Mouse (Mus musculus) lung, postnatal 10 days (tissue): ENCODE data around the gene Morn1.
"Not testable (repeated sequence)": the region's sequence is repeated elsewhere in the genome, so short reads cannot be mapped to it uniquely, and the experiment has no call there.

Source experiments
- DNase-seq: peaks from one replicate; pipeline ENCODE4 v3.0.0; 2021

The Morn1 gene

DNA sequence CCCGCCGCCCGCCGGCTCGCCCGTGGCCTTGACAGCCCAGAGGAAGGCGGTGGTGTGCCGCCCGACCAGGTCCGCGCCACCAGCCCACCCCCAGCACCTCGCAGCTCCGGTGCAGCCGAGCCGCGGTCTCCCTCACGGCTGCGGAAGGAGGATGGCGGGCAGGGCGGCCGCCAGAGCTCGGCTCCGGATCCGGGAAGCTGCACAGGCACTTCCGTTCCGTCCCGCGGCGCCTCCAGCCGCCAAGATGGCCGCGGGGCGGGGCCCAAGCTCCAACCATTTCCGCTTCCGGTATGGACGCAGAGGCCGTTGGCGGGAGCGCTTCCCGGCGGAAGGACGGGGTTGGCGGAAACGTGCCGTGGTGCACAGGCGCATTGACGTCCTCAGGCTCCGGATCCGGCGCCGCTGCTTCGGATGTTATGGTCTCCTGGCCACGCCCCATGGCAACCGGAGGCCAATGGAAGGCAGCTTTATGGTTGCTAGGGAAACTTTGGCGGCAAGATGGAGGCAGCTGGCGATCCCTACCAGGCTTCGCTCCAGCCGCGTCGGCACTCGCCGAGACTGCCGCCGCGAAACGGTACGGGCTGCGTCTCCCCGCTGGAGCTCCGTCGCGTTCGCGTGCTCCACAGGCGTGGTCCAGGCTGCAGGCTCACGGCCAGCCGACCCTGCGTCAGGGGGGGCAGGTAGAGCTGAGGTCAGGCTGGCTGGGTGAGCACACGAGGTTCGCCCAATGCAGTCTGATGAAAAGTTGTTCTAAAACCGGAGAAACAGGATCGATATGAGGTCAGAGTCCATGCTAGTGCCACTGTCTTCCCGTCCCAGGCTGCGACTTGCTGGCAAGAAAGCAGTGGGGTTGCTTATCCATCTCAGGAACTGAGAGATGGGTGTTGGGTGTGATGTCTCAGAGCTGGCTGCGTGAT is at the start of gene Morn1, which contains the start of gene Rer1:
Gene Morn1 (plus strand): TSS at position 470 of the 917 bp plus-strand sequence.
Gene Rer1 (minus strand): TSS at position 275 of the 917 bp plus-strand sequence.
- DNase-seq: peak; percentile 100

DNA sequence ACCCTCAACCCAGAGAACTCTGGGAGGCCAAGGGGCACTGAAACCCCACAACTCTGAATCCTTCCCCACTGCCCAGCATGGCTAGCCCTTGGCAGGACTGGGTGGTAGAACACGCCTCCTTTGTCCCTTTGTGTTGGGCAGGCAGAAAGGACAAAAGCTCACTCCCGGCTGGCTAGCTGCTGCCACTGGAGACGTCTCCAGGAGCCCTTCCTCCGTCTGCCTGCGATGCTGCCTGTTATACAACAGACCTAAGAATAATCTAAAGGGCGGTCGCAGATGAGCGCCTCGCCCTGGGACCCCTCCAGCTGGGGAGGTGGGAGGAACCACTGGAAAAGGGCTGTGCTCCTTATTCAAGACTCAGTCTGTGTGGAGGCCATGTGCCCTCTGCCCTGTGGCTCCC is 46.2 kb upstream of the Morn1 start:
- no peak for DNase-seq

DNA sequence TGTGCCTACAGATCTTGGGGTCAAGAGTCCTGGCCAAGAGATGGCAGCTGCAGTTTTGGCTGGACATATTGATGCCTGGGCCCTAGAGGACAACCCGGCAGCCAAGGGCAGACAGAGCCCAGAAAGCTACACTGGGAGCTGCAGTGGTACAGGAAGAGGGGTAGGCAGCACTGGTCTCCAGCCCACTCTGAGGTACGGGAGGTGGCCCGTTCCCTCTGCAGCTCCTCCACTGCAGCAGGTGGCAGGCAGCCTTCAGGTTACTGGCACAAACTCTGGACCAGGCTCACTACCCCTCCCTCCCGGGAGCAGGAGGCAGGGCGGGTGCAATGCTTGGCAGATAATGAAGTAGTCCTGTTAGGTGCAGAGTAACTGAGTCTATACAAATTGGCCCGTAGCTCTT is 45.7 kb upstream of the Morn1 start:
- DNase-seq: no peak

DNA sequence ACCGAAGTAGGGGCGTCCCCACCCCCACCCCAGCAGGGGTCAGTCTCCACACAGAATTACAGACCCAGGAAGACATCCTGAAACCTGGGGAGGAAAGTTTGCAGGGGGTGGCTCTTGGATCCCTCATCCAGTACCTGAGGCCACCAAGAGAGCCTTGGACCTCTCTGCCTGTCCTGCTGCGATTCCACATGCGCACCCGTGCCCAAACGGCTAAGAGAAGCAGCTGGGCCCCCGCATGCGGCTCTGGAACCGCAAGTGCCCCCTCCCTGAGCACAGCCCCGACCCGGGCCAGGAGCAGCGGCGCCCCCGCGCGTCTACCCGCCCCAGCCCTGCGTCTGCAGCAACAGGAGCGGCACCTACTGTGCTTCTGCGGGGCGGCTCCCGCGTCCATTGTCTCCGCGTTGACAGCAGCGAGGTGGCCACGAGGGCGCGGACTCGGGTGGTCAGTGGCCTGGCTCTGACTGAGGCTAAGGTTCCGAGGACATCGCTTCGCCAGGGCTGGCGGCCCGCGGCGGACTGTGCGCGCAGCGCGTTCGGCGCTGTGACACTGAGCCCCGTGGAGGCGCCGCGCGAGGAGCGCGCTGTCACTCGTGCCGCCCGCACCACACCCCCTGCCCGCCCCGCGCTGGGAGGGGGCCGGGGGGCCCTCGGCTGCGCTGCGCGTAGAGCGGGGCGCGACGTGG is 43.6 kb upstream of the Morn1 start:
- DNase-seq: no peak

DNA sequence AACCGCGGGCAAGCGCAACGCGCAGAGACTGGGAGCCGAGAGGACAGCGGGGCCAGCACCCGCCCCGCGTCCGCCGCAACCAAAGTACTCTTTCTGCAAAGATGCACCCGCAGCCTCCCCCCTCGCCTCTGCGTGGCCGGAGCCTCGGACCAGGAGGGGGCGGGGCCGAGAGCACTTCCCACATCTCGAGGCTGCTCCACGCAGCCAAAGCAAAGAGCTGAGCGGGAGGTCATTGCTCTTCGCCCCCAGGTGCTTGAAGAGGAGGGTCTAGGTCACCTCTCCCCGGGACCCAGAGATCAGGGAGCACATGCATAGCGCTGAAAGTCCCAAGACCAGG is 43.1 kb upstream of the Morn1 start:
- no peak for DNase-seq

DNA sequence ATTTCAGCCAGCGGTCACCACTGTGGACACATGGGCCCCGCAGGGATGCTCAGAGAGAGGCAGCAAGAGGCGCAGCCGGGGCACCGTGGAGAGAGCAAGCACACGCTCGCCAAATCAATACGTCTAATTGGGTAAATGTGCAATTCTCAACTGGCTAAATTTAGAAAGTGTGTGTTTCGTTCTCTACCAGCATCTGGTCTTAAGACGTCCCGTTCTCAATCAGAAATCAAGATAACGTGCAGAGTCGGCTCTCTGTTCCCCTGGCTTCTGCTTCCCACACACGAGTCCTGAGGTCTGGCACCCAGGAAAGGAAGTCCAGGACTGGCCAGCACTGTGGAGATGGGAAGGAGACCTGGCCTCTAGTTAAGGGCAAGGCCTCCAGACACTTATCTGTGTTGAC is 39.7 kb upstream of the Morn1 start:
- DNase-seq: no peak

DNA sequence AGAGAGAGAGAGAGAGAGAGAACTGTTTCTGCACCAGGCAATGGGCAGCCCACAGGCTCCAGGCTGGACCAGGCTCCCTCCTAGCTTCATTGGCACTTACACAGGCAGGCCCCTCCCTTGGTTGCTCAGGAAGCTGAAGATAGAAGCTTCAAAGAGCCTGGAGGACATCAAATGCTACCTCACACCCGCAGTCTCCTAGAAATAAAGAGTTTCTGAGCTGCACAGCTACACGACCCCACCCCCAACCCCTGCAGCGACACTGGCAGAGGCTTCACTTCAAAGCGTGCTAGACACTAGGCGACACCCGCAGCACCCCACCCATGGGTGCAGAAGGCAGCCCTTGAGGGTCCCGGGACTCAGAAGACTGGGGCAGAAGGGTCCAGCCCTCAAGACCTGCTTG is 36.3 kb upstream of the Morn1 start:
- no peak for DNase-seq

DNA sequence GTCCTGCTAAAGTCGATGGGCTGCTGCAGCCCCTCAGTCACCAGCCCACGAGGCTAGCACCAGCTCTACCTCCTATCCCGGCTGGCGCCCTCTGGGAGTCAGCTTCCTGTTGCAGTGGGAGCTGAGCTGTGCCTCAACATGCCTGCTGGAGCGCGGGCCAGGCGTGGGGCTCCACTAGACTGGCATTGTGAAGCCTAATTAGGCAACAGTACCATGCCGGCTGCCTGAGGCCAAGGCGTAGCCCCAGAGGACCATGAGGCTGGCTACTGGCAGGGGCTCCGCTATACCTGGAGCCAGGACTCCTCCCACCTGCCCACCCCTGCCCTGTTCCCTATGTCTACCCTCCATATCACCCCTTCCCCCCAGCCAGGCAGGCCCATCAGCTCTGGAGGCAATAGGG is 29.7 kb upstream of the Morn1 start, which contains the start of gene Plch2:
Gene Plch2 (minus strand): TSS at position 61 of the 400 bp plus-strand sequence.
- no peak for DNase-seq

DNA sequence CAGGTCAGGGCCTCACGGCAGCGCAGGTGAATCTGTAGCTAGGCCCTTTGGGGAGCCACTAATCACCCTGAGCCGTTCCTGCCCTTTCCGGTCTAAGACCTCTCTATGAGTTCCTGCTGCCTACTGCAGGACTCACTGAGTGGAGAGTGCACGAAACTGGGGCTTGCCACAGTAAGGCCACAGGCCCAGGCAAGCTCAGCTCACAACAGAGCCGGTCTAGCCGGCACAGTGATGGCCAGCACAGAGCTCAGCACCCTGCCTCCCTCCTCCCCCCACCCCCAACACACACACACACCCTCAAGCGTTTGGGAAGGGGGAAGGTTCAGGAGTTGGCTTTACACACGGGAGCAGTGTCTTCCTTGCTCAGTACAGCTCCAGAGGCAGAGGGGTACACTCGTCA is 28.1 kb upstream of the Morn1 start:
- DNase-seq: no peak

DNA sequence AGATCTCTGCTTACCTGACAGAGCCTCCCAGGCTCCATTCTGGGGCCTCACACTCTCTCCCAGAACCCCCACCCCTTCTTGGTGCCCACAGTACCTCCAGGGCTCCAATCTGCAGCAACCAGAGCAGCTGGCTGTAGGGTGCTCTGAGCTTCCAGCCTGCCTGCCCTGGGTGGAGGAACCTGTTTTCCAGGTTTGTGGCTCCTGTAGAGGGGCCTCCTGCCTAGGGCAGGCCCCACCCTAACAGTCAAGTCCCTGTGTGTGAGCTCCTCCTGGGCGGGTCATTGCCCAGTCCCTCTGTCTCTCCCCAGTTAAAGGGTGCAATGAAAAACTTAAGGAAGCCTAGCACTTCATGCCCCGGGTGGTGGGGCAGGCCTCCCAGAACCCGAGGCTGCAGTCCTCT is 22.5 kb upstream of the Morn1 start:
- DNase-seq: peak; percentile 62

DNA sequence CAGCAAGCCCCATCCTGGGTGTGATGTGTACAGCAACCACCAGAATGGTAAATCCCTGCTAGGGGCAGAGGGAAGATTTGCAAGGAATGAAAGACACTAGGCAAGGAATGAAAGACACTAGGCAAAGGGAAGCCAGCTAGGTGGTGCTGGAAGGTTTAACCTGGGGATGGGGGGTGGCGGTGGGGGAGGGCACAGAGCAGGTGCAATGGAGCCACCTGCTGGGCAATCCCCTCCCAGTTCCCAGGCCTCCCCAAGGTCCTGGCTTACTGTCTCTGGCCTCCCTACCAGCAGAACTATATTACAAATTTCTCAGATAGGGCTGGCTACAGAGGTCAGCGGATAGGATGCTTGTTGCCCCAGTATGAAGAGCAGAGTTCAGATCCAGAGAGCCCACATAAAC is 21.9 kb upstream of the Morn1 start:
- DNase-seq: no peak

DNA sequence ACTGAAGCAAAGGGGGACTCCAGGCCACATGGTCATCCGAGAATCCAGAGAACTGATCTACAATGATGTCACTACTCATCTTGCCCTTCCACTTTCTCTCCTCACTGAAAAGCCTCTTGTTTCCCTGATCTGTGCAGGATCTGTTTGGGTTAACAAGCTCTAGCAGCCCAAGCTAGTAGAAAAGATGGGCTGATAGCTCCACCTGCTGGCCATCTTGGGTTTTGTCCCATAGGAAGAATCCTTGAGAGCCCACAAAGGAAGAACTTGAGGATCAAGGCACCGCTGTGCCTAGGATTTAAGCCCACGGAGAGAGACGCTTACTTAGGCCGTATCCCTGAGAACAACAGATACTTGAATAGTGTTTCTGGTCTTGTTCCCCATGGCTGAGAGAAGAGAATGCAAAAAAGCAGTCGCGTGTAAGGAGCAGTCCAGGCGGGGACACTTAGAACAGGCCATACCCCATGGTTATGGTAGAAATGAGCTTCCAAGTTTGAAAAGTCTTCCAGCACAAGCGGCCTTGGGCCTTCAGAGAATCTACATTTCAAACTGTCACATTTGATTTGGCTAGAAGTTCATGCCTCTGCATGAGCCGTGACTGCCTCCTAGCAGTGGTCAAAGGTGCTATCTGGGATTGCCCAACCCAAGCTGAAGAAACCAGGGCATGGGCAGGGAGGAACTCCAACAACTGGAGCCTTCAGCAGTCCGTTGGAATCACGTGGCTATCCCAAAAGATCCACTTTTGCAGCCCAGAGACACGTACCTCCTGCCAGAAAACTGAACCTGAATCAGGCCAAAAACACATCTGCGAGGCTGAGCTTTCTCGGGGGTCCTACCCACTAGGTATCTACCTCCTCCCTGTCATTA is 20.2 kb upstream of the Morn1 start:
- DNase-seq: peak; percentile 93

DNA sequence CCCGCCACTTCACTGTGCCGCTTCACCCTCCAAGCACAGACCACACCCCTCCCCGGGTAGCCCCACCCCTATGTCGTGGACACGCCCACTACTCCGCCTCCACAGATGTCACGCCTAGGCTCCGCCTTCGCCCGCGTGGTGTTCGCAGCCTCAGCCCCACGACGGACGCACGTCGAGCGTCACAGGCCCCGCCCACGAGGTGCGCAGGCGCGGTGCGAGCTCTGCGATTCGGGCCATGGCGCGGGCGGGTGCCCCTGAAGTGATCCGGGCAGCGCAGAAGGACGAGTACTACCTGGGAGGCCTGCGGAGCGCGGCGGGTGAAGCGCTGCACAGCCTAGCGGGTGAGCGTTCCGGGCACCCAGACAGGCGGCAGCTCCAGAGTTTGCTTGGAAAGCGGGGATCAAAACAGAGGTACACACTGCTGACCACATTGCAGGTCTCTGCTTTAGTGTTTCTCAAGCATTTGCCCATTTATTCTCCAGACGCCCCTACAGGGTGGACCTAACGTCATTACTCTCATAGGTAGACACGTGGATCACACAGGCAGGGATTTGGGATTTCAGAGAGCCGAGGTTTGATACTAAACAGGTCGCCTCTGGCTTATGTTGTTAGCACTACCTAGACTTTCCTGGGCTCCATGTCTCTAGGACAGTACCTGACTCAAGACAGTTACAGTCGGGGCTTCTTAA is 19.4 kb upstream of the Morn1 start, which contains the start of gene Pex10:
Gene Pex10 (plus strand): TSS at position 183 of the 689 bp plus-strand sequence.
- DNase-seq: peak; percentile 97

DNA sequence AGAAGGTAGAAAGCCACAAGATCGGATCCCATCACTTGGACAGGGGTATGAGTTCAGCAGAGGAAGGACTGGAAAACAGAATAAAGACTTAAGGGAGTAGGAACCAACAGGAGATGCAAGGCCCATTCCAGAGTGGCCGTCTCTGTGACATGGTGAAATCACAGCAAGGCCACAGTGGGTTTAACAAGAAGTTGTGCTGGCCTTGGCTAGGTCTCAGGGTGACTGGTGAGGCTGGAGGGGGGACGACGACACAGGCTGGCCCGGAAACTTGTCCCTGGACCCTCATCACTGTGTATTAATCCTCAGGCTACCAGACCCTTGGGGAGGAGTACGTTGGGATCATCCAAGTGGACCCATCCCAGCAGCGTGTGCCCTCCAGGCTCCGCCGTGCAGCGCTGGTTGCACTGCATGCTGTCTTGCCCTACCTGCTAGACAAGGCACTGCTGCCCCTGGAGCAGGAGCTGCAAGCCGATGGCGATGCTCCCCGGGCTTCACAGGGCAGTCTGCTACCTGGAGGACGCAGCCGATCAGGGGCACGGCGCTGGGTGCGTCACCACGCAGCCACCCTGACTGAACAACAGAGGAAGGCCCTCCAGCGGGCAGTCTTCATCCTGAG is 17.9 kb upstream of the Morn1 start:
- no peak for DNase-seq

DNA sequence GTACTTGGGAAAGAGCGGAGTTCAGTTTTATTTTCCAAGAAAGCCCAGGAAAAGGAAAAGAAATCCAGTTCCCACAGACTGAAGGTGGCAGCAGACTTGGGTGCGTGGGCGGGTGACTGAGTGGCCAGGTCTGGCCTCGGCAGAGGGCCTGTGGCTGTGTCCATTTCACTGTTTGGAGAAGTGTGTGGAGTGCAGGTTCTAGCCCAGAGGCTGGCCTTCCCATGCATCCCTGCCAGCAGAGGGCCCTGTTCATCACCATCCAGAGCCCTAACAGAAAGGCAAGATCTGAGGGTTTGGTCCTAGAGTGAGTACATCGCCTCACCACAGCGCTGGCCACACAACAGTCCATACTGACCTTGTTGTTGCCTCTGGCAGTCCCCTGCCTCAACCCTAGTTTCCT is 17.2 kb upstream of the Morn1 start:
- peak; percentile 26 for DNase-seq

DNA sequence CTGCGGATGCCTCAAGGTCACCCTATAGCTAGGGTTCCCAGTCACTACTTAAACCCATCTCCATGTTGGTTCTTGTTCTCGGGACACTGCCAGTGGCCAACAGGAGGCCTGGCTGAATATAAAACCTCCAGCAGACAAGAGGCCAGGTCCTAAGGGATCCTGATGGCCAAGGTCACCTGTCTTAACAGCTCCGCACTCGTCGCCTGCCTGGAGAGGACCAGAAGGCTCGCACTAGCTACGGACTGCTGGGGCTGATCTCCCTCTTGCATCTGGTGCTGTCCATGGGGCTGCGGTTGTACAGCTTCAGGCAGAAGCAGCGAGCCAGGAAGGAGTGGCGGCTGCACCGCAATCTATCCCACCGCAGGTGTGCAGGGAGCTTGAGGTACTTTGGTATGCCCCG is 16.2 kb upstream of the Morn1 start:
- DNase-seq: no peak

DNA sequence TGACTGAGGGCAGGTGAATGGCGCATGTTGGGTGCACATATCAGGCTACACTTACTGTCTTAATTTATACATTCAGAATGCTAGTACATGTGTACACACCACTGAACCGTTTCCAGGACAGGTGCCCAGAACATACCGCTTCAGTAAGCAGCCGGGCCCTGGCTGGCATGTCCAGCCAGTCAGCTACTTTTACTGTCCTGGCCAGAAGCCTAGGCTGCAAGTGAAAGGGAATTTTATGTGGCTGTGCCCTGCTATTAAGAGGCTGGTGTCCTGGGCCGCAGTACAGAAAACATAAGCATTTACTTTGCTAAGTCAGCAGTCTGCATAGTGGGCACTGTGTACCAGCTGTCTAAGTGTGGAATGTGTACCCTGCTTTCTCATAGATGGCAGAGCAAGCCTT is 15.5 kb upstream of the Morn1 start:
- no peak for DNase-seq

DNA sequence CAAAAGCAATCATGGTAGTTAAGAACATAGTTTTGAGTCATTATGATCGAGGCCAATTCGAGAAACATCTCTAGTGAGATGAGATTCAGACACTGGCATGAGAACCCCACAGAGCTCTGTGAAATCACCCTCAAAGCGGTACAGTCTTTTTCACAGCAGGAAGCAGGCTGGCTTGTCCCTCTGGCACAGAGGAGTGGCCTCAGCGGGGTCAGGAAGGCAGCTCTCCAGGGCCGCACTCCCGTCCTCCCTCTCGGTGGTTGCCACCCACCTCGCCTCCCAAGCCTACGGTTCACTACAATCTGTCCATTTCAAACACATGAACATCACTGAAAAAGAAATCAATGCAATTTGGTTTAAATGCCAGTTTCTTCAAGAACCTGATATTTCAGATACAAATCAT is 12.0 kb upstream of the Morn1 start:
- DNase-seq: no peak

DNA sequence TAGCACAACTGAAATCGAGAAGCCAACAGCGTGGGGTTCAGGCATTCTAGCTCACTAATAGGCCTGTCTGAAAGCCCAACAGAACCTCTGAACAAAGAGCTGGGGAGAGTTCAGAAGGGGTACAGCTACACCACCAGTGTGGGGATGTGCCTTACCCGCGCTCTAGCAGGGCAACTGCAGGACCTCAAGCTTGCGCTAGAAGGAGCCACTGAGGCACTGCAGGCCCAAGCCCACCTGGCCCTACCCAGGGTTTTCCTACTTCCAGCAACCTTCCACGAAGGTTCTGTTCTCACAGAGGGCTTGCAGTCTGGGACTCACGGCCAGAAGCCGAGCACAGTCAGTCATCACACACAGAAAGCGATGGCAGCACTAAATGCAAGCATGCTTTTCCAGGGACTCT is 11.2 kb upstream of the Morn1 start:
- DNase-seq: no peak

DNA sequence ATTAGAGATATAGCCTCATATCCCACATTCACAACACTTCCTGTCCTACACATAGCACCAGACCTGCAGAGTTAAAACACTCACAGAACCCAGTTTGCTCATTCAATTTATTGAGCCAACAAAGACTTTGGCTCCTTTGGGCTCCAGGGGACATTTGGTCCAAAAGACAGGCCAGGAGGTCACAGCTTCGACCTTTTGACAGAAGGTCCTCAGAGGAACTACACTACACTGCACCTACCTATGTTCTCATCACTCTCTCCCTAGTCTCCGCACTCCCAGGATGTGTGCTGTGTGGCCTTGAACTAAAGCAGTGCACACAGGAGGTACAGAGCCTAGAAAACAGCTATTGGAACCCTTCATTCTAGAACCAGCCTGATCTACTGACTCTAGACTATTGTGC is 10.6 kb upstream of the Morn1 start:
- DNase-seq: no peak

DNA sequence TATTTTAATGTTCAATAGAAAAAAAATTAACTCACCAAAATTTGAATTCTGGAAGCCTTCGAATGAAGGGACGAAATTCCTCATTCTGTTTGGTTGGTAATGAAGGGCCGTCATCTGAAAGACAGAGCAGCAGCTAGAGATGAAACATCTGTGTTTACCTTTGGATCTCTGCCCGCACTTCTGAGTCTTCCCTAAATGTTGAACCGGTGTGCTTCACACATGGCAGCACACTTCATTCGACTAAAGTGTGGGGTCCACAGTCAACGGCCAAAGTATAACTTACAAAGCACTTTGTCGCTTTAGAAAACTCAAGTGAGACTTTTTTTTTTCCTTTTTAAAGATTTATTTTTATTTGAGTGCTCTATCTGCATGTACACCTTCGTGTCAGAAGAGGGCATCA is 9.7 kb upstream of the Morn1 start:
- no peak for DNase-seq

DNA sequence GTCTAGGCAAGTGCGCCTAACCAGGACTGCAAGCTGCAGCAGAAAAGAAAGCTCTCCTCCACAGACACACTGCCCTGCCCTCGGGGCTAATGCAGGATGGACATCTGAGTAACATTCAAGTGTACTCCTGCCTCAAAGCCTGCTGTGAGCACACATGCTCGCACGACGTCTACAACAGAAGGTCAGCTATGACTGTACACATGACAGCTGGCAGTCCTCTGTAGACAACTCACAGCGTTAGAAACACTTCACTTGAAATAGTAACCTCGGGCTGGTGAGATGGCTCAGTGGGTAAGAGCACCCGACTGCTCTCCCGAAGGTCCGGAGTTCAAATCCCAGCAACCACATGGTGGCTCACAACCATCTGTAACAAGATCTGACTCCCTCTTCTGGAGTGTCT is 7.6 kb upstream of the Morn1 start:
- DNase-seq: not testable (repeated sequence)
